Mouse (Mus musculus) CH12.LX (cell line): ENCODE results near the gene Tbc1d15. TPM values are rescaled to one million over a fixed set of nuclear protein-coding genes. Genes with fewer than 3 reads are reported as not detected.

Experiments used
- DNase-seq: peaks from one replicate; pipeline ENCODE4 v3.0.0-alpha.2; 2013; ENCODE audit errors: extremely low read depth
- H3K27ac ChIP-seq: 2 replicates; pipeline ENCODE4 v1.5.1; 2012; ENCODE audit warnings: low read depth, mild to moderate bottlenecking, control low read depth, moderate library complexity; ENCODE audit not compliant: insufficient read depth
- H3K27me3 ChIP-seq: replicated peaks from 2 replicates; pipeline ENCODE3; 2012; ENCODE audit warnings: inconsistent platforms
- H3K36me3 ChIP-seq, 2 experiments: replicated peaks in 1 of 2; 2 replicates each; pipeline versions ENCODE3 to v1.6.1; 2012; ENCODE audit warnings: inconsistent platforms in 1 of 2, low read length in 1 of 2, mild to moderate bottlenecking in 1 of 2, mixed read lengths in 1 of 2, moderate library complexity in 1 of 2; ENCODE audit not compliant: control insufficient read depth in 1 of 2, insufficient read depth in 1 of 2
- H3K4me1 ChIP-seq, 2 experiments: 2 replicates each; pipeline ENCODE4 v1.6.1; 2012; ENCODE audit warnings: inconsistent platforms in 1 of 2, moderate library complexity in 1 of 2; ENCODE audit not compliant: insufficient read depth in 2 of 2, control insufficient read depth in 1 of 2
- H3K4me2 ChIP-seq: 2 replicates; pipeline ENCODE4 v1.6.1; 2012; ENCODE audit warnings: low read depth, mild to moderate bottlenecking, control low read depth; ENCODE audit not compliant: poor library complexity, insufficient read depth, severe bottlenecking
- H3K4me3 ChIP-seq, 3 experiments: fragments of 150-350 bp in 1 of 3; sonication (generic) in 1 of 3; replicated peaks in 1 of 3; 2 replicates each; pipeline versions ENCODE3 to v1.5.1; 2011 to 2012; ENCODE audit warnings: low read depth in 2 of 3, low read length in 2 of 3, mild to moderate bottlenecking in 2 of 3, moderate library complexity in 2 of 3, control low read depth in 1 of 3, improper control_type of control experiment in 1 of 3, inconsistent platforms in 1 of 3, mixed read lengths in 1 of 3; ENCODE audit not compliant: poor library complexity in 1 of 3
- H3K79me2 ChIP-seq: replicated peaks from 2 replicates; pipeline ENCODE4 v1.6.1; 2012; ENCODE audit warnings: mild to moderate bottlenecking, moderate library complexity; ENCODE audit not compliant: control insufficient read depth, poor library complexity, insufficient read depth, severe bottlenecking; ENCODE audit errors: extremely low read depth
- H3K9ac ChIP-seq: 2 replicates; pipeline ENCODE4 v1.6.1; 2012; ENCODE audit warnings: low read depth, mild to moderate bottlenecking, control low read depth, moderate library complexity; ENCODE audit not compliant: insufficient read depth
- H3K9me3 ChIP-seq: replicated peaks from 2 replicates; pipeline ENCODE3; 2012; ENCODE audit warnings: low read length, inconsistent platforms, mixed read lengths
- BHLHE40 ChIP-seq: IDR thresholded peaks from 2 replicates; pipeline ENCODE4 v1.6.1; 2011; ENCODE audit warnings: mild to moderate bottlenecking, low read depth, low read length, improper control_type of control experiment
- CHD1 ChIP-seq: IDR thresholded peaks from 2 replicates; pipeline ENCODE4 v1.6.1; 2012; ENCODE audit warnings: low read depth, low read length, improper control_type of control experiment, inconsistent platforms
- E2F4 ChIP-seq: IDR thresholded peaks from 2 replicates; pipeline ENCODE4 v1.6.1; 2011; ENCODE audit warnings: low read depth, low read length, improper control_type of control experiment; ENCODE audit not compliant: insufficient replicate concordance
- ELF1 ChIP-seq: IDR thresholded peaks from 2 replicates; pipeline ENCODE4 v1.6.1; 2014; ENCODE audit warnings: low read depth, mild to moderate bottlenecking, inconsistent platforms, low read length, improper control_type of control experiment
- ETS1 ChIP-seq: conservative IDR thresholded peaks from 2 replicates; pipeline ENCODE4 v1.6.1; 2012; ENCODE audit warnings: low read depth, mild to moderate bottlenecking, inconsistent platforms, low read length, improper control_type of control experiment, moderate library complexity
- GABPA ChIP-seq: IDR thresholded peaks from 2 replicates; pipeline ENCODE4 v1.6.1; 2012; ENCODE audit warnings: low read depth, low read length, improper control_type of control experiment, inconsistent platforms; ENCODE audit not compliant: insufficient replicate concordance
- HCFC1 ChIP-seq: IDR thresholded peaks from 2 replicates; pipeline ENCODE4 v1.6.1; 2012; ENCODE audit warnings: low read depth, mild to moderate bottlenecking, inconsistent platforms, low read length, improper control_type of control experiment
- KAT2A ChIP-seq: IDR thresholded peaks from 2 replicates; pipeline ENCODE4 v1.6.1; 2012; ENCODE audit warnings: low read length, improper control_type of control experiment, inconsistent platforms; ENCODE audit not compliant: insufficient replicate concordance
- MEF2A ChIP-seq: IDR thresholded peaks from 2 replicates; pipeline ENCODE4 v1.6.1; 2014; ENCODE audit warnings: low read depth, mild to moderate bottlenecking, inconsistent platforms, low read length, improper control_type of control experiment, borderline replicate concordance
- MXI1 ChIP-seq: IDR thresholded peaks from 2 replicates; pipeline ENCODE4 v1.6.1; 2011; ENCODE audit warnings: mild to moderate bottlenecking, low read depth, low read length, improper control_type of control experiment
- PAX5 ChIP-seq: IDR thresholded peaks from 2 replicates; pipeline ENCODE4 v1.6.1; 2012; ENCODE audit warnings: low read length, inconsistent platforms, mixed read lengths
- POLR2A ChIP-seq: IDR thresholded peaks from 2 replicates; pipeline ENCODE4 v1.6.1; 2011; ENCODE audit warnings: low read depth, mild to moderate bottlenecking, improper control_type of control experiment, low read length
- POLR2AphosphoS2 ChIP-seq: IDR thresholded peaks from 2 replicates; pipeline ENCODE4 v1.6.1; 2011; ENCODE audit warnings: low read depth, low read length, improper control_type of control experiment
- SIN3A ChIP-seq: IDR thresholded peaks from 2 replicates; pipeline ENCODE4 v1.6.1; 2012; ENCODE audit warnings: low read length, improper control_type of control experiment, inconsistent platforms
- SMC3 ChIP-seq: IDR thresholded peaks from 2 replicates; pipeline ENCODE4 v1.6.1; 2011; ENCODE audit warnings: low read depth, low read length, improper control_type of control experiment
- TBP ChIP-seq: conservative IDR thresholded peaks from 2 replicates; pipeline ENCODE4 v1.6.1; 2011; ENCODE audit warnings: low read depth, low read length, improper control_type of control experiment
- TCF12 ChIP-seq: IDR thresholded peaks from 2 replicates; pipeline ENCODE4 v1.6.1; 2014; ENCODE audit warnings: low read depth, mild to moderate bottlenecking, inconsistent platforms, low read length, improper control_type of control experiment
- UBTF ChIP-seq: IDR thresholded peaks from 2 replicates; pipeline ENCODE4 v1.6.1; 2012; ENCODE audit warnings: low read depth, mild to moderate bottlenecking, inconsistent platforms, low read length, improper control_type of control experiment, moderate library complexity
- USF1 ChIP-seq: IDR thresholded peaks from 2 replicates; pipeline ENCODE4 v1.6.1; 2014; ENCODE audit warnings: low read depth, mild to moderate bottlenecking, inconsistent platforms, low read length, improper control_type of control experiment
- USF2 ChIP-seq: conservative IDR thresholded peaks from 2 replicates; pipeline ENCODE4 v1.6.1; 2011; ENCODE audit warnings: low read depth, low read length, improper control_type of control experiment
- ZC3H11A ChIP-seq: IDR thresholded peaks from 2 replicates; pipeline ENCODE4 v1.6.1; 2012; ENCODE audit warnings: low read depth, mild to moderate bottlenecking, inconsistent platforms, low read length, improper control_type of control experiment
- ZKSCAN1 ChIP-seq: IDR thresholded peaks from 2 replicates; pipeline ENCODE4 v1.6.1; 2012; ENCODE audit warnings: low read depth, inconsistent platforms, low read length, improper control_type of control experiment, borderline replicate concordance
- dilution Hi-C: fragments of 300-500 bp; cut with MboI; formaldehyde crosslinking; loops from 2 replicates; pipeline ENCODE4 v1.14.3; 2020; ENCODE audit warnings: low sequenced_read_pairs; ENCODE audit not compliant: extremely low pct_unique_long_range_greater_than_20kb, extremely low pct_ligation_motif_present
- in situ Hi-C: fragments of 300-500 bp; cut with MboI; formaldehyde crosslinking; loops from 3 replicates; pipeline ENCODE4 v1.14.3; 2019; ENCODE audit warnings: low sequenced_read_pairs, low pct_ligation_motif_present, low pct_unique_long_range_greater_than_20kb, mixed read lengths
- polyA plus RNA-seq: library from polyadenylated mRNA; unstranded; fragments of >175 nt; gene quantifications from 2 replicates; pipeline ENCODE4 v1.2.1, GENCODE M21; 2012; ENCODE audit warnings: low read depth; ENCODE audit not compliant: insufficient read length
- total RNA-seq, 2 experiments: library from RNA; depleted of rRNA; stranded (reverse); fragments of 300-350 nt in 1 of 2; fragments of >200 nt in 1 of 2; gene quantifications; 2 replicates each; pipeline ENCODE4 v1.2.3; 2012 to 2014

Tbc1d15 gene
- total and polyA plus RNA-seq, 3 experiments, result 13.4 to 59.5 (median 23.3) TPM

GRCm38 (mm10) chr10:115262926-115263562 is 11.8 kb upstream of the Tbc1d15 start:
- no peak overlapping the region for H3K4me3 ChIP-seq
- no peaks in the 10 kb centered on the region for H3K27me3 ChIP-seq
- H3K36me3 ChIP-seq, result no peaks in the 10 kb centered on the region
- H3K79me2 ChIP-seq, result no peaks in the 10 kb centered on the region
- no peak for DNase-seq
- H3K9me3 ChIP-seq, result peaks cover 8% of the 10 kb centered on the region
- no peak overlapping the region for H3K9ac ChIP-seq
- TF ChIP-seq HCFC1 (no peak), SMC3 (no peak), KAT2A (no peak), POLR2AphosphoS2 (no peak), UBTF (no peak), MXI1 (no peak), USF1 (no peak), MEF2A (no peak), POLR2A (no peak), E2F4 (no peak), ETS1 (no peak), TBP (no peak), ZKSCAN1 (no peak), ELF1 (no peak), BHLHE40 (no peak), SIN3A (no peak), CHD1 (no peak)
- dilution Hi-C loops (no loop called here), in situ Hi-C loops (no loop called here)
- no peak overlapping the region for H3K27ac ChIP-seq
- H3K4me1 ChIP-seq, result peaks cover 0 to 3% of the 10 kb centered on the region in 2 experiments; a peak in 1 of 4 replicates
- peak overlapping the region; percentile 46 for H3K4me2 ChIP-seq

- DNase-seq, result no peak
- dilution Hi-C loops (no loop called here), in situ Hi-C loops (no loop called here)
- Histone ChIP-seq H3K27ac (no peak overlapping the region), H3K4me1 (peaks cover 0 to 3% of the 10 kb centered on the region in 2 experiments; a peak in 1 of 4 replicates), H3K4me3 (no peak overlapping the region), H3K36me3 (no peaks in the 10 kb centered on the region), H3K79me2 (no peaks in the 10 kb centered on the region), H3K4me2 (no peak overlapping the region), H3K27me3 (no peaks in the 10 kb centered on the region), H3K9me3 (peaks cover 8% of the 10 kb centered on the region), H3K9ac (no peak overlapping the region)
- TF ChIP-seq MEF2A, result no peak
- no peak for TF ChIP-seq ETS1
- TF ChIP-seq TCF12, result no peak
- no peak for TF ChIP-seq USF2
- no peak for TF ChIP-seq GABPA
- TF ChIP-seq E2F4, result no peak
- TF ChIP-seq PAX5, result no peak
- no peak for TF ChIP-seq ZC3H11A
Measured at GRCm38 (mm10) chr10:115262261-115262660, 11.0 kb upstream of the Tbc1d15 start.
